Mouse (Mus musculus) megakaryocyte, embryonic 14.5 days (primary cell): Measurements from ENCODE around the gene Tgfbr2.

Source experiments
- FLI1 ChIP-seq: IDR thresholded peaks from 2 replicates; pipeline ENCODE4 v1.6.1; 2012; ENCODE audit warnings: low read length, inconsistent platforms, mixed read lengths
- GATA1 ChIP-seq: IDR thresholded peaks from 3 replicates; pipeline ENCODE4 v1.6.1; 2012; ENCODE audit warnings: mixed read lengths, low read length, inconsistent platforms, borderline replicate concordance

DNA sequence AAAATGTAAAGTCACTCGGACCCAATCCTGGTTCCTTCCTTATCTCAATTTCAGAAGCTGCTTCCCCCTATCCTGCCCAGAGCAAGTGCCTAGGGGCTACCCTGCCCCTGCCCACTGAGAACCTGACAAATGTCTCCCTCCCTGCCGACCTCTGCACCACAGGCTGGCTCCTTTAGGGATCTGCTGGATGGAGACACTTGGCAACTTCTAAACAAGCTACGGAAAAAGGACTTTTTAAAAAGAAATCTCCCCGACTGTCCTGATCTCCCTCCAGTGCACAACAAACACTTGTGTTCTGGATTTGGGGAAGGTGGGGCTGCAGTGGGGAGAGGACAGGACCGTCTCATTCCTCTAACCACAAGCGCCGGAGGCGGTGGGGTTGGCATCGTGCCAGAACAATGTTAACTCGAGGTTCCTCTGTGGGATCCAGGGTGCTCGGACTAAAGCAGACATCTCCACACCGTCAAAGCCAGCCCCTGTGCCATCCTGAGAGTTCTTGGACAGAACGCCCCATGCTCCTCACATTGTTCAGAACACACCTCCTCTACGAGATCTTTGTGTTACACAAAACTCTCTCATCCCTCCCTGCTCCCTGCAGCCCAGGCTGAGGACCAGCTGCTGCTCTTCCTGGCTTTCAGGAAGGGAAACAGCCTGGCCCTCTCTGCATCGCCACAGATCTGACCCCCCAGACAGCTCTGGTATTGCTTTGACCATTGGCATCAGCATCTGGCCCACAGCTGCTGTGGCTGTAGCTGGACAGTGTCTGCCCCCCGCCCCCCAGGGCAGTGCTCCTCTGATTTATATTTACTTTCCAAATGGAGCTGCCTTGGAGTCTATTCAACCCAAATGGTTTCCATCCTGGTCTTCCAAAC lies 76.2 kb downstream of the Tgfbr2 start:
- TF ChIP-seq GATA1 = no peak
- no peak for TF ChIP-seq FLI1
